Mouse (Mus musculus): Measurements from ENCODE around the gene Mgat4e. TPM values are rescaled to one million over a fixed set of nuclear protein-coding genes. Genes with fewer than 3 reads are reported as not detected.

Mgat4e gene
- polyA plus RNA-seq, 1 experiment, result not detected

DNA sequence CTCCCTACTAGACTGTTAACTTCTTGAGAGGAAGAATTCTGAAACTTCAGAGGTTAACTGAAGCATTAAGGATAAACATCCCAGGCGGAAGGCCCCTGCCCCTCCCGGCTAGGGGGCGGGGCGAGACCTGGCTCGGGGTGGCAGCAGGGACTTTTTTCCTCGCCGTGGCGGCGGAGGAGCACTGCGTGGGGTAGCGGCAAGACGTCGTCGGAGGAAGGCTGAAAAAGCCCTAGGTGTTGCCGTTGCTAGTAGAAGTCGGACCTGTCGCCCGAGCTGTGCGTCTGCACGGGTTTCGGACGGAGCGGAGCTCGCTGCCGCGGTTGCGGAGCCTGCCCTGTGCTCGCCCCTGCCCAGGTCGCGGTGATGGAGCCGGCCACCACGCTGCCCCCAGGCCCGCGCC, 10.5 kb upstream of the Mgat4e start, which contains the start of gene Kdm5b:
TSS of gene Kdm5b (plus strand) at position 196 of the 400 bp plus-strand sequence.
- TF ChIP-seq MYOD1 (IDR thresholded peaks at IDR 0.05; ENCODE audit: control insufficient read depth, insufficient read length, low read depth) (no peak), CTCF (IDR thresholded peaks at IDR 0.05; ENCODE audit: control insufficient read depth, insufficient read depth, insufficient read length) (no peak), FOSL1 (IDR thresholded peaks at IDR 0.05; ENCODE audit: insufficient read depth, low read length, poor library complexity, severe bottlenecking) (no peak), MAX (IDR thresholded peaks at IDR 0.05) (no peak)
- Histone ChIP-seq H3K36me3 (ENCODE audit: control insufficient read depth, insufficient read depth) (no peaks in the 10 kb centered on the region), H3K4me3 (ENCODE audit: insufficient read depth, poor library complexity, severe bottlenecking) (peak within 1 kb of the TSS; percentile 72), H3K79me3 (ENCODE audit: low read depth) (peaks cover 6% of the 10 kb centered on the region), H3K27me3 (ENCODE audit: control insufficient read depth, insufficient read depth, insufficient read length) (no peaks in the 10 kb centered on the region), H3K79me2 (ENCODE audit: control insufficient read depth, insufficient read depth) (peaks cover 29% of the 10 kb centered on the region), H3ac (ENCODE audit: control insufficient read depth, insufficient read length, low read depth) (peak within 1 kb of the TSS; percentile 80)

DNA sequence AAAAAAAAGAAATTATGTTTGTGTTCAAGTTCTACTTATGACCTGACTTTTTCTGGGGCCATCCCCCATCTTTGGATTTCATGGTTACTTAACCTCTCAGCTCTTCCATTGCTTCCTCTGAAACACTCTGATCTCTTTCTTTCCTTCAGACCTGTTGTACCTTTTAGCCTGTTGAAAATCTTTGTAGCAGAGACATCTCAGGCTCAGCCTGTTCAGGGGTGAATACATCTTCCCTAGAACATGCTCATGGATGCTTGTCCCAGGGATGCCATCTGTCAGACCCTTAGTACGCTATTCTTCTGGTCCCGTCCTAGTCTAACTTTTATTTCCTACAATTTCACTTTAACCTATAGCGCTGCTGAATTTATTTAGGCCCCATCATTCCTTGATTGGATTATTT, 9.7 kb upstream of the Mgat4e start:
- Histone ChIP-seq H3K27me3 (ENCODE audit: control insufficient read depth, insufficient read depth, insufficient read length) (no peaks in the 10 kb centered on the region), H3ac (ENCODE audit: control insufficient read depth, insufficient read length, low read depth) (no peak overlapping the region), H3K79me2 (ENCODE audit: control insufficient read depth, insufficient read depth) (peaks cover 27% of the 10 kb centered on the region), H3K4me3 (ENCODE audit: insufficient read depth, poor library complexity, severe bottlenecking) (no peak overlapping the region), H3K36me3 (ENCODE audit: control insufficient read depth, insufficient read depth) (no peaks in the 10 kb centered on the region), H3K79me3 (ENCODE audit: low read depth) (peaks cover 4% of the 10 kb centered on the region)
- TF ChIP-seq MAX (IDR thresholded peaks at IDR 0.05), result no peak
- no peak for TF ChIP-seq CEBPB (IDR thresholded peaks at IDR 0.05; ENCODE audit: low read depth)

DNA sequence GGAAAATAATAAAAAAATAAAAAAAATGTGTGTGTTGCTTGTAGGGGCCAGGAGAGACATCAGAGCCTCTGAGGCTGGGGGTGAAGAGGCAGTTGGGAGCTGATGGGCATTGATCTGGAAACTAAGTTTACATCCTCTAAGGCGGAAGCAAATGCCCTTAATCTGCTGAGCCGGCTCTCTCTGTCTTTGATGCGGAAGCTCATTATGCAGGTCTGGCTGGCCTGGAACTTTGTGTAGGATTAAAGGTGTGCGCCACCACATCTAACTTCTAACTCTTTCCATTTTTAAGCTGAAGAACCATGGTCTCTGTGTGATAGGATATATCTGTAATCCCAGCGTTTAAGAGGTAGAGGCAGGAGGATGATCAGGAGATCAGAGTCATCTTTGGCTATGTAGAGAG, 9.0 kb upstream of the Mgat4e start:
- no peak for TF ChIP-seq MYOG (IDR thresholded peaks at IDR 0.05; ENCODE audit: control insufficient read depth, extremely low read depth, insufficient read length)
- no peak for TF ChIP-seq CEBPB (IDR thresholded peaks at IDR 0.05; ENCODE audit: low read depth)
- no peak for TF ChIP-seq MAX (IDR thresholded peaks at IDR 0.05)
- TF ChIP-seq CTCF (IDR thresholded peaks at IDR 0.05; ENCODE audit: control insufficient read depth, insufficient read depth, insufficient read length), result no peak
- no peak for TF ChIP-seq FOSL1 (IDR thresholded peaks at IDR 0.05; ENCODE audit: insufficient read depth, low read length, poor library complexity, severe bottlenecking)
- TF ChIP-seq USF1 (IDR thresholded peaks at IDR 0.05; ENCODE audit: low read depth), result no peak
- TF ChIP-seq MYOD1 (IDR thresholded peaks at IDR 0.05; ENCODE audit: control insufficient read depth, insufficient read length, low read depth), result no peak
- no peak overlapping the region for H3ac ChIP-seq (ENCODE audit: control insufficient read depth, insufficient read length, low read depth)
- peaks cover 22% of the 10 kb centered on the region for H3K79me2 ChIP-seq (ENCODE audit: control insufficient read depth, insufficient read depth)
- peaks cover 3% of the 10 kb centered on the region for H3K79me3 ChIP-seq (ENCODE audit: low read depth)
- H3K27me3 ChIP-seq (ENCODE audit: control insufficient read depth, insufficient read depth, insufficient read length), result no peaks in the 10 kb centered on the region
- H3K4me3 ChIP-seq (ENCODE audit: insufficient read depth, poor library complexity, severe bottlenecking), result no peak overlapping the region
- no peaks in the 10 kb centered on the region for H3K36me3 ChIP-seq (ENCODE audit: control insufficient read depth, insufficient read depth)

DNA sequence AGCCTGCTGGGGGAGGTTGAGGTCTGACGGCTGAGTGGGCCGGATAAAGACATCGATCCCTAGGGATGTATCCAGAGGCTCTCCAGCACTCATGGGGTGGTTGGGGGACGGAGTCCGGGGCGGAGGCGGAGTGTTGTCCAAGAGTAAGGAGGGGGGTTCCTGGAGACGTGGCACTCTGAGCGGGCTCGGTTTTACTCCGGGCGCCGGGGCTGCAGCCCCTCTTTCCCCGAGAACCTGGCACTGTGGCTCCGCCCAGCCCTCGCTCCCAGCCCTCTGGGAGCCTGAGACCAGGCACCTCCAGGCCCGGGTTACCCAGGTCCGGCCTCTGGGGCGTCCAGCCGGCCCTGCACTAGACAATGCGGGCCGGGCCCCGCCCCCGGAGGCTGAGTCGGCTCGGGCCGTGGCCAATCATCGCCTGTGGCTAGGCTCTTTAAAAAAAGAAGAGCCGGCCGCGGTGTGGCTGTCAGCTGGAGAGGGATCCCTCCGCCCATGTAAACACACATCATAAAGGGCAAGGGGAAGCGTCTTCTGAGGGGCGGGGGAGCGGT, 7.3 kb upstream of the Mgat4e start:
- peak overlapping the region; percentile 28 for H3K4me3 ChIP-seq (ENCODE audit: insufficient read depth, poor library complexity, severe bottlenecking)
- no peaks in the 10 kb centered on the region for H3K27me3 ChIP-seq (ENCODE audit: control insufficient read depth, insufficient read depth, insufficient read length)
- peak overlapping the region; percentile 56 for H3ac ChIP-seq (ENCODE audit: control insufficient read depth, insufficient read length, low read depth)
- no peak for TF ChIP-seq CEBPB (IDR thresholded peaks at IDR 0.05; ENCODE audit: low read depth)
- no peak for TF ChIP-seq MYOD1 (IDR thresholded peaks at IDR 0.05; ENCODE audit: control insufficient read depth, insufficient read length, low read depth)
- TF ChIP-seq MYOG (IDR thresholded peaks at IDR 0.05; ENCODE audit: control insufficient read depth, extremely low read depth, insufficient read length), result no peak
- TF ChIP-seq CTCF (IDR thresholded peaks at IDR 0.05; ENCODE audit: control insufficient read depth, insufficient read depth, insufficient read length), result no peak
- no peak for TF ChIP-seq USF1 (IDR thresholded peaks at IDR 0.05; ENCODE audit: low read depth)
- TF ChIP-seq MAX (IDR thresholded peaks at IDR 0.05), result no peak
- TF ChIP-seq FOSL1 (IDR thresholded peaks at IDR 0.05; ENCODE audit: insufficient read depth, low read length, poor library complexity, severe bottlenecking), result no peak
- no peaks in the 10 kb centered on the region for H3K36me3 ChIP-seq (ENCODE audit: control insufficient read depth, insufficient read depth)
- H3K79me2 ChIP-seq (ENCODE audit: control insufficient read depth, insufficient read depth), result peaks cover 5% of the 10 kb centered on the region
- H3K79me3 ChIP-seq (ENCODE audit: low read depth), result no peaks in the 10 kb centered on the region

DNA sequence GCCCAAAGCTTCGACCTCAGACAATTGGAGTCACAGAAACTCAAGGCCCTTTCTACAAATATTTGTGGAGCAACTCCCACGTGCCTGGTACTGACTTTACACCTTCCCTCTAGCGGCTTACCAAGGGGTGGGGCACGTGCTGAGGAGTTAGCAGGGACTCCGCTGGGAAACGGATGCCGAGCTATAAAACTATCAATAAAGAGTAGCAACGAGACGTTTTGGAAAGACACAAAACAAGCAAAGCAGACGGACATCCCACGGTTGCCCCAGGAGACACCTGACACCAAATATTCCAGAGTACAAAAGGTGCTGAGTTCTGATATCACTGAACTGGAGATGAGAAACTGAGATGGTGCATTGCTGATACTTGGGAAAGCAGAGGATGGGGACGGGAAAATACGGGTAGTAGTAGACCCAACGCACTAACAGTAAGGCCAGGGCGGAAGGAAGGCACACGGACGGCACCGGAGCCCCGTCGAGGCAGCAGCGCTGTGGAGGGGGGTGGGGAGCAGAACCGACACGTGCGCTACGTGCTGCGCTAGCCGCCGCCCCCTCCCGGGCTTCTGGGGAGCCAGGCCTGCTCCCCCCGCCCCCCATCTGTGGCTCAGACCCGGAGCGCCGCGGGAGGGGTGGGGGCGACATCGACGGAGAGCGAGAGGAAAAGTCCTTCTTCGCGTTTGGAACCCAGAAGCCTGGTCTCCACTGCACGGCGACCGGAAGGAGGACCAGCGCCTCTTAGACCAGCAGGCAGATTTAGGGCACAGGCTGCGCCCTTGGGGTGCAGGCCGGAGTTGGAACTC, 6.6 kb upstream of the Mgat4e start:
- Histone ChIP-seq H3ac (ENCODE audit: control insufficient read depth, insufficient read length, low read depth) (peak overlapping the region; percentile 56), H3K79me3 (ENCODE audit: low read depth) (no peaks in the 10 kb centered on the region), H3K36me3 (ENCODE audit: control insufficient read depth, insufficient read depth) (no peaks in the 10 kb centered on the region), H3K4me3 (ENCODE audit: insufficient read depth, poor library complexity, severe bottlenecking) (peak overlapping the region; percentile 28), H3K27me3 (ENCODE audit: control insufficient read depth, insufficient read depth, insufficient read length) (no peaks in the 10 kb centered on the region), H3K79me2 (ENCODE audit: control insufficient read depth, insufficient read depth) (no peaks in the 10 kb centered on the region)
- no peak for TF ChIP-seq MYOD1 (IDR thresholded peaks at IDR 0.05; ENCODE audit: control insufficient read depth, insufficient read length, low read depth)
- no peak for TF ChIP-seq USF1 (IDR thresholded peaks at IDR 0.05; ENCODE audit: low read depth)
- no peak for TF ChIP-seq CEBPB (IDR thresholded peaks at IDR 0.05; ENCODE audit: low read depth)
- TF ChIP-seq MAX (IDR thresholded peaks at IDR 0.05), result no peak
- TF ChIP-seq MYOG (IDR thresholded peaks at IDR 0.05; ENCODE audit: control insufficient read depth, extremely low read depth, insufficient read length), result no peak
- TF ChIP-seq FOSL1 (IDR thresholded peaks at IDR 0.05; ENCODE audit: insufficient read depth, low read length, poor library complexity, severe bottlenecking), result no peak
- TF ChIP-seq CTCF (IDR thresholded peaks at IDR 0.05; ENCODE audit: control insufficient read depth, insufficient read depth, insufficient read length), result no peak
